Mouse (Mus musculus): ENCODE results near the gene Cbln4.

The Cbln4 gene

GRCm38 (mm10) chr2:172043235-172043610 is at the start of gene Cbln4:
Gene Cbln4, minus strand, starts transcription at chr2:172043466.
- DNase-seq (ENCODE audit: low spot score): peak; percentile 13

GRCm38 (mm10) chr2:172078596-172078995 is 35.3 kb upstream of the Cbln4 start:
- no peak for DNase-seq (ENCODE audit: low spot score)

- DNase-seq (ENCODE audit: low spot score): no peak
These were observed 33.0 kb upstream of the Cbln4 start for GRCm38 (mm10) chr2:172076295-172076694.

- DNase-seq (ENCODE audit: low spot score): no peak
These were observed 19.6 kb upstream of the Cbln4 start for GRCm38 (mm10) chr2:172062876-172063275.

GRCm38 (mm10) chr2:172059747-172060146 is 16.5 kb upstream of the Cbln4 start:
- no peak for DNase-seq (ENCODE audit: low spot score)

- no peak for DNase-seq (ENCODE audit: low spot score)
These were observed 15.8 kb upstream of the Cbln4 start for GRCm38 (mm10) chr2:172058936-172059665.

GRCm38 (mm10) chr2:172046002-172046401 is 2.7 kb upstream of the Cbln4 start:
- DNase-seq (ENCODE audit: low spot score): peak; percentile 9

GRCm38 (mm10) chr2:172042607-172043234 is 545 bp downstream of the Cbln4 start:
- peak; percentile 25 for DNase-seq (ENCODE audit: low spot score)

- peak; percentile 78 for DNase-seq (ENCODE audit: low spot score)
These were observed 1.1 kb downstream of the Cbln4 start for GRCm38 (mm10) chr2:172042125-172042524.

GRCm38 (mm10) chr2:172040859-172041258 is 2.4 kb downstream of the Cbln4 start:
- no peak for DNase-seq (ENCODE audit: low spot score)

- no peak for DNase-seq (ENCODE audit: low spot score)
These were observed 3.7 kb downstream of the Cbln4 start for GRCm38 (mm10) chr2:172039601-172040000.

- DNase-seq (ENCODE audit: low spot score): no peak
These were observed 9.0 kb downstream of the Cbln4 start for GRCm38 (mm10) chr2:172034281-172034680.

GRCm38 (mm10) chr2:172025459-172026130 is 17.7 kb downstream of the Cbln4 start:
- DNase-seq (ENCODE audit: low spot score): no peak

- no peak for DNase-seq (ENCODE audit: low spot score)
These were observed 36.5 kb downstream of the Cbln4 start for GRCm38 (mm10) chr2:172006726-172007125.

- DNase-seq (ENCODE audit: low spot score): peak; percentile 28
These were observed 37.3 kb downstream of the Cbln4 start for GRCm38 (mm10) chr2:172005970-172006369.

- DNase-seq (ENCODE audit: low spot score): no peak
These were observed 39.0 kb downstream of the Cbln4 start for GRCm38 (mm10) chr2:172004029-172004984.

- no peak for DNase-seq (ENCODE audit: low spot score)
These were observed 46.1 kb downstream of the Cbln4 start for GRCm38 (mm10) chr2:171996979-171997686.

GRCm38 (mm10) chr2:171994861-171995260 is 48.4 kb downstream of the Cbln4 start:
- DNase-seq (ENCODE audit: low spot score): peak; percentile 35

GRCm38 (mm10) chr2:171994240-171994639 is 49.0 kb downstream of the Cbln4 start:
- no peak for DNase-seq (ENCODE audit: low spot score)

- peak; percentile 57 for DNase-seq (ENCODE audit: low spot score)
These were observed 56.6 kb downstream of the Cbln4 start for GRCm38 (mm10) chr2:171986686-171987085.
